13 mouse cellular contexts compared by ENCODE assay signal in the genomic region with DNA sequence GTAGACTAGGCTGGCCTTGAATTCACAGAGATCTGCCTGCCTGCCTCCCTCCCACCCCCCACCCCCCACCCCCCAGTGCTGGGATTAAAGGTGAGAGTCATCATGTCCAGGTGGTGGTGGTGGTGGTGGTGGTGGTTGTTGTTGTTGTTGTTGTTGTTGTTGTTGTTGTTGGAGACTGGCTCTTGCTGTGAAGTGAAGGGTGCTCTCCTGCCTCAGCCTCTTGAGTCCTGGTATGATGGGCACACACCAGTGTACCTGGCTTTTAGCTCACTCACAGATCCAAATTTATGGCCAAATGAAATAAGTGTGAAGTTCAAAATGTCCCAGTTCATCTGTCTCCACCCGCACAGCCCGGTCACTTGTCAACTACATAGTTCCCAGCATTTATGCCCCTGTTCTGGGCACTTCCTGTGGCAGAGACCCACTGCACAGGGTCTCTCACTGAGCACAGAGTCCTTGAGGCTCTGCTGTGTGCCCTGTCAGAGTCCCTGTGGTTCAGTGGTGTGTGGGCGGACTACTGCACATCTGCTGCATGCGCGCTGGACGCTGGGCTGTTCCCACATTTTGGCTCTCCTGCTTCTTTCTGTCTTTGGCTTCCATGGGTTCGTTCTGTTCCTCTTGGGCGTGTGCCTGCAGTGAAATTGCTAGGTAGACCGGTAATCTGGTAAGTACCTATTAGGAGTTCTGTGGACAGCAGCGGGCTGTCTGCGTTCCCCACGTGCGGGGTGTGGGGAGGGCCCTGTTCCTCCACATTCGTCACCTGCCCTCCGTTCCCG. TPM values are rescaled to one million over a fixed set of nuclear protein-coding genes. Genes with fewer than 3 reads are reported as not detected.
DNase-seq lines count a peak whose midpoint lies in the region; ATAC-seq and TF ChIP-seq lines count a peak whose summit lies in the region.
"Had no signal": no experiment of that assay in that cellular context is flagged by ENCODE, and none has a peak within 500 bp of the region (broad histone marks: within the 10 kb centered on the region; RNA-seq: fewer than 3 reads in every experiment).

No protein-coding gene starts in this region.

- no peak for TF ChIP-seq CTCF in kidney, adult 2 months (conservative IDR thresholded peaks at IDR 0.05; ENCODE audit: insufficient read depth, insufficient read length, low read depth, low read length)
- TF ChIP-seq CTCF in ES-Bruce4 (IDR thresholded peaks at IDR 0.05; ENCODE audit: low read depth, low read length): no peak

- H3K4me3 ChIP-seq in forebrain, embryonic 15.5 days: no peak overlapping the region
- no peak overlapping the region for H3K4me3 ChIP-seq in forebrain, embryonic 12.5 days (replicated peaks)
- no peak overlapping the region for H3K4me3 ChIP-seq in kidney, embryonic 16.5 days (ENCODE audit: low read length)
- no peak overlapping the region for H3K4me3 ChIP-seq in kidney, adult 2 months (ENCODE audit: insufficient read depth, low read depth, low read length)
- 0 out of 2 replicates have a peak overlapping the region, but pooled peaks have one; percentile 9 for H3K4me3 ChIP-seq in ES-Bruce4 (ENCODE audit: low read depth, low read length)
- H3K4me3 ChIP-seq in limb, embryonic 14.5 days (replicated peaks; ENCODE audit: low read length): no peak overlapping the region
- H3K4me3 ChIP-seq: liver, embryonic 15.5 days had no signal

- H3K9me3 ChIP-seq in forebrain, embryonic 15.5 days: no peaks in the 10 kb centered on the region
- no peaks in the 10 kb centered on the region for H3K9me3 ChIP-seq in forebrain, embryonic 12.5 days
- no peaks in the 10 kb centered on the region for H3K9me3 ChIP-seq in kidney, embryonic 16.5 days (ENCODE audit: low read length)
- H3K9me3 ChIP-seq in ES-Bruce4 (replicated peaks; ENCODE audit: control insufficient read depth, insufficient read depth, low read length, poor library complexity, severe bottlenecking): no peaks in the 10 kb centered on the region
- no peaks in the 10 kb centered on the region for H3K9me3 ChIP-seq in limb, embryonic 14.5 days (ENCODE audit: control insufficient read depth, low read length)
- H3K9me3 ChIP-seq: liver, embryonic 15.5 days had no signal

- no peak for ATAC-seq in forebrain, embryonic 15.5 days (replicated peaks)
- no peak for ATAC-seq in forebrain, embryonic 12.5 days (ENCODE audit: low FRiP score)
- ATAC-seq in kidney, embryonic 16.5 days (ENCODE audit: low FRiP score, low TSS enrichment): no peak
- no peak for ATAC-seq in limb, embryonic 14.5 days (ENCODE audit: low FRiP score, low read depth)

- no peak for DNase-seq in kidney, adult 2 months
- DNase-seq in limb, embryonic 14.5 days (ENCODE audit: low spot score): no peak
- DNase-seq in gastrocnemius, postnatal 4 days (ENCODE audit: low spot score in 2 of 2): no peak
- no peak for DNase-seq in adrenal gland, adult 18-20 months (ENCODE audit: low spot score in 2 of 2)

- TF ChIP-seq POLR2A in kidney, adult 2 months (IDR thresholded peaks at IDR 0.05; ENCODE audit: low read depth, low read length): no peak
- TF ChIP-seq POLR2A in ES-Bruce4 (IDR thresholded peaks at IDR 0.05; ENCODE audit: insufficient read depth, low read length): no peak
- no peak for TF ChIP-seq POLR2A in limb, embryonic 14.5 days (IDR thresholded peaks at IDR 0.05; ENCODE audit: borderline replicate concordance, extremely low read depth, insufficient read depth, insufficient read length)

- 89% methylated on average over 16 of the region's 16 CpGs for WGBS in forebrain, embryonic 15.5 days
- WGBS in forebrain, embryonic 12.5 days: 88% methylated on average over 16 of the region's 16 CpGs
- WGBS in kidney, embryonic 16.5 days: 82% methylated on average over 16 of the region's 16 CpGs
- 81% methylated on average over 16 of the region's 16 CpGs for WGBS in kidney, adult 2 months
- 82% methylated on average over 16 of the region's 16 CpGs for WGBS in limb, embryonic 14.5 days

- H3K4me1 ChIP-seq in forebrain, embryonic 15.5 days: peaks cover 33% of the 10 kb centered on the region
- peaks cover 40% of the 10 kb centered on the region for H3K4me1 ChIP-seq in forebrain, embryonic 12.5 days
- H3K4me1 ChIP-seq in kidney, embryonic 16.5 days (ENCODE audit: insufficient read depth, low read length): peaks cover 92% of the 10 kb centered on the region
- H3K4me1 ChIP-seq in kidney, adult 2 months (ENCODE audit: control insufficient read depth, insufficient read depth, low read length): peaks cover 56% of the 10 kb centered on the region
- H3K4me1 ChIP-seq in ES-Bruce4 (ENCODE audit: control insufficient read depth, insufficient read depth, low read length): no peaks in the 10 kb centered on the region
- peaks cover 30% of the 10 kb centered on the region for H3K4me1 ChIP-seq in limb, embryonic 14.5 days (ENCODE audit: control insufficient read depth, insufficient read depth, low read length)

- no peak overlapping the region for H3K9ac ChIP-seq in forebrain, embryonic 15.5 days (replicated peaks)
- no peak overlapping the region for H3K9ac ChIP-seq in forebrain, embryonic 12.5 days
- H3K9ac ChIP-seq in kidney, embryonic 16.5 days (replicated peaks; ENCODE audit: low read length): no peak overlapping the region
- no peak overlapping the region for H3K9ac ChIP-seq in ES-Bruce4 (ENCODE audit: low read depth, poor library complexity, severe bottlenecking)
- no peak overlapping the region for H3K9ac ChIP-seq in limb, embryonic 14.5 days (ENCODE audit: low read depth, low read length, severe bottlenecking)
- H3K9ac ChIP-seq: liver, embryonic 15.5 days had no signal

- no peak for TF ChIP-seq EP300 in ES-Bruce4 (IDR thresholded peaks at IDR 0.05; ENCODE audit: insufficient read depth, low read depth, low read length)

- H3K27ac ChIP-seq in forebrain, embryonic 15.5 days (replicated peaks): peak overlapping the region; percentile 72
- H3K27ac ChIP-seq in forebrain, embryonic 12.5 days: no peak overlapping the region
- peak overlapping the region; percentile 31; the same call in 1 of the 2 replicates for H3K27ac ChIP-seq in kidney, embryonic 16.5 days (ENCODE audit: low read length)
- no peak overlapping the region for H3K27ac ChIP-seq in kidney, adult 2 months (ENCODE audit: insufficient read depth, low read depth, low read length)
- H3K27ac ChIP-seq in ES-Bruce4 (ENCODE audit: insufficient read depth, low read length): no peak overlapping the region
- 0 out of 2 replicates have a peak overlapping the region, but pooled peaks have one; percentile 26 for H3K27ac ChIP-seq in limb, embryonic 14.5 days (replicated peaks; ENCODE audit: low read depth, low read length)

- H3K4me2 ChIP-seq in forebrain, embryonic 15.5 days (replicated peaks): no peak overlapping the region
- no peak overlapping the region for H3K4me2 ChIP-seq in forebrain, embryonic 12.5 days
- H3K4me2 ChIP-seq in kidney, embryonic 16.5 days (replicated peaks; ENCODE audit: low read depth, low read length): no peak overlapping the region
- no peak overlapping the region for H3K4me2 ChIP-seq in limb, embryonic 14.5 days (replicated peaks; ENCODE audit: low read depth, low read length, severe bottlenecking)

- H3K27me3 ChIP-seq in forebrain, embryonic 15.5 days: no peaks in the 10 kb centered on the region
- no peaks in the 10 kb centered on the region for H3K27me3 ChIP-seq in forebrain, embryonic 12.5 days
- no peaks in the 10 kb centered on the region for H3K27me3 ChIP-seq in kidney, embryonic 16.5 days (ENCODE audit: insufficient read depth, low read length)
- no peaks in the 10 kb centered on the region for H3K27me3 ChIP-seq in kidney, adult 2 months (replicated peaks; ENCODE audit: control insufficient read depth, insufficient read depth, low read length)
- H3K27me3 ChIP-seq in ES-Bruce4 (ENCODE audit: control insufficient read depth, insufficient read depth, low read length, poor library complexity, severe bottlenecking): no peaks in the 10 kb centered on the region
- H3K27me3 ChIP-seq in limb, embryonic 14.5 days (ENCODE audit: control insufficient read depth, insufficient read depth, low read length): no peaks in the 10 kb centered on the region
- H3K27me3 ChIP-seq: liver, embryonic 15.5 days had no signal

- H3K36me3 ChIP-seq in forebrain, embryonic 15.5 days: peaks cover 5% of the 10 kb centered on the region; the same call in 1 of the 2 replicates
- H3K36me3 ChIP-seq in forebrain, embryonic 12.5 days (replicated peaks): peaks cover 40% of the 10 kb centered on the region
- peaks cover 24% of the 10 kb centered on the region for H3K36me3 ChIP-seq in kidney, embryonic 16.5 days (ENCODE audit: insufficient read depth, low read length)
- H3K36me3 ChIP-seq in kidney, adult 2 months (ENCODE audit: control insufficient read depth, insufficient read depth, low read length): no peaks in the 10 kb centered on the region
- no peaks in the 10 kb centered on the region for H3K36me3 ChIP-seq in ES-Bruce4 (ENCODE audit: control insufficient read depth, insufficient read depth, low read length, poor library complexity, severe bottlenecking)
- peaks cover 55% of the 10 kb centered on the region for H3K36me3 ChIP-seq in limb, embryonic 14.5 days (ENCODE audit: control insufficient read depth, insufficient read depth, low read length)

RNA-seq across cellular contexts. Expression of gene Arid3a, which starts 8.1 kb away (rescaled TPM):
- 2.7 and 3.1 TPM in 2 replicates for polyA plus RNA-seq in forebrain, embryonic 15.5 days (2015; fragmentation: Nextera tagmentation; extraction: Ambion mirVana)
- polyA plus RNA-seq in forebrain, embryonic 12.5 days (2016; fragmentation: Nextera tagmentation; extraction: Ambion mirVana): 4.5 and 4.7 TPM in 2 replicates
- 5.5 and 9.2 TPM in 2 replicates for polyA plus RNA-seq in kidney, embryonic 16.5 days (2015; fragmentation: Nextera tagmentation; extraction: Ambion mirVana)
- polyA plus RNA-seq in kidney, adult 2 months (2012; rRNA removed): 6.7 and 8.1 TPM in 2 replicates
- polyA plus RNA-seq in ES-Bruce4 (2011; ENCODE audit: insufficient read depth, insufficient read length, low read depth, missing spikeins): 31.1 and 36.5 TPM in 2 replicates
- polyA plus RNA-seq in limb, embryonic 14.5 days (2012; rRNA removed): 8.6 and 12.6 TPM in 2 replicates
- 4.8 and 5.0 TPM in 2 replicates for polyA plus RNA-seq in limb, embryonic 14.5 days (2014; fragmentation: Nextera tagmentation; extraction: Ambion mirVana)
- 1 to 10 TPM; 4.5 to 4.9 TPM for total RNA-seq in gastrocnemius, postnatal 4 days (2021)
- total RNA-seq in adrenal gland, adult 18-20 months (2021): 1 to 10 TPM; 3.6 to 4.3 TPM

RNA-seq across cellular contexts. Expression of gene R3hdm4, which starts 14.0 kb away (rescaled TPM):
- 272 and 277 TPM in 2 replicates for polyA plus RNA-seq in forebrain, embryonic 15.5 days (2015; fragmentation: Nextera tagmentation; extraction: Ambion mirVana)
- polyA plus RNA-seq in forebrain, embryonic 12.5 days (2016; fragmentation: Nextera tagmentation; extraction: Ambion mirVana): 162 and 173 TPM in 2 replicates
- polyA plus RNA-seq in kidney, embryonic 16.5 days (2015; fragmentation: Nextera tagmentation; extraction: Ambion mirVana): 169 and 170 TPM in 2 replicates
- polyA plus RNA-seq in kidney, adult 2 months (2012; rRNA removed): 146 and 154 TPM in 2 replicates
- polyA plus RNA-seq in ES-Bruce4 (2011; ENCODE audit: insufficient read depth, insufficient read length, low read depth, missing spikeins): 49.4 and 56.5 TPM in 2 replicates
- polyA plus RNA-seq in limb, embryonic 14.5 days (2012; rRNA removed): 158 and 219 TPM in 2 replicates
- 141 and 152 TPM in 2 replicates for polyA plus RNA-seq in limb, embryonic 14.5 days (2014; fragmentation: Nextera tagmentation; extraction: Ambion mirVana)
- 100 to 1,000 TPM in 1 of 2 experiments, 10 to 100 TPM in 1; 97.9 to 102 TPM for total RNA-seq in gastrocnemius, postnatal 4 days (2021)
- 100 to 1,000 TPM in 1 of 2 experiments, 10 to 100 TPM in 1; 92.0 to 107 TPM for total RNA-seq in adrenal gland, adult 18-20 months (2021)

RNA-seq across cellular contexts. Expression of gene Kiss1r, which starts 18.2 kb away (rescaled TPM):
- 2.2 and 2.7 TPM in 2 replicates for polyA plus RNA-seq in forebrain, embryonic 15.5 days (2015; fragmentation: Nextera tagmentation; extraction: Ambion mirVana)
- 0.96 and 1.1 TPM in 2 replicates for polyA plus RNA-seq in forebrain, embryonic 12.5 days (2016; fragmentation: Nextera tagmentation; extraction: Ambion mirVana)
- 1.5 and 2.1 TPM in 2 replicates for polyA plus RNA-seq in kidney, embryonic 16.5 days (2015; fragmentation: Nextera tagmentation; extraction: Ambion mirVana)
- polyA plus RNA-seq in kidney, adult 2 months (2012; rRNA removed): 5.6 and 9.2 TPM in 2 replicates
- 0.25 and 1.2 TPM in 2 replicates for polyA plus RNA-seq in ES-Bruce4 (2011; ENCODE audit: insufficient read depth, insufficient read length, low read depth, missing spikeins)
- polyA plus RNA-seq in limb, embryonic 14.5 days (2012; rRNA removed): 2.5 and 2.8 TPM in 2 replicates
- polyA plus RNA-seq in limb, embryonic 14.5 days (2014; fragmentation: Nextera tagmentation; extraction: Ambion mirVana): 0.17 and 0.26 TPM in 2 replicates
- under 1 TPM; 0.41 to 0.56 TPM for total RNA-seq in gastrocnemius, postnatal 4 days (2021)
- 1 to 10 TPM; 1.0 to 2.2 TPM for total RNA-seq in adrenal gland, adult 18-20 months (2021)

RNA-seq across cellular contexts. Expression of gene Gm26602, which starts 24.3 kb away (rescaled TPM):
- polyA plus RNA-seq in forebrain, embryonic 15.5 days (2015; fragmentation: Nextera tagmentation; extraction: Ambion mirVana): 10.4 and 21.1 TPM in 2 replicates
- polyA plus RNA-seq in forebrain, embryonic 12.5 days (2016; fragmentation: Nextera tagmentation; extraction: Ambion mirVana): 35.1 and 53.2 TPM in 2 replicates
- polyA plus RNA-seq in kidney, embryonic 16.5 days (2015; fragmentation: Nextera tagmentation; extraction: Ambion mirVana): 9.2 TPM in 1 of 2 replicates, not detected in the other
- not detected in 2 replicates for polyA plus RNA-seq in kidney, adult 2 months (2012; rRNA removed)
- polyA plus RNA-seq in ES-Bruce4 (2011; ENCODE audit: insufficient read depth, insufficient read length, low read depth, missing spikeins): not detected in 2 replicates
- polyA plus RNA-seq in limb, embryonic 14.5 days (2012; rRNA removed): not detected in 2 replicates
- polyA plus RNA-seq in limb, embryonic 14.5 days (2014; fragmentation: Nextera tagmentation; extraction: Ambion mirVana): 6.6 TPM in 1 of 2 replicates, not detected in the other
- not detected for total RNA-seq in gastrocnemius, postnatal 4 days (2021)
- not detected for total RNA-seq in adrenal gland, adult 18-20 months (2021)
- total RNA-seq: adrenal gland, postnatal 36 days had no signal
- polyA plus RNA-seq: C2C12; cerebellum, adult 2 months; liver, embryonic 15.5 days; testis, adult 2 months had no signal

RNA-seq across cellular contexts. Expression of gene Wdr18, which starts 25.0 kb away (rescaled TPM):
- 89.2 and 94.3 TPM in 2 replicates for polyA plus RNA-seq in forebrain, embryonic 15.5 days (2015; fragmentation: Nextera tagmentation; extraction: Ambion mirVana)
- polyA plus RNA-seq in forebrain, embryonic 12.5 days (2016; fragmentation: Nextera tagmentation; extraction: Ambion mirVana): 94.4 and 96.0 TPM in 2 replicates
- polyA plus RNA-seq in kidney, embryonic 16.5 days (2015; fragmentation: Nextera tagmentation; extraction: Ambion mirVana): 101 and 113 TPM in 2 replicates
- 60.4 and 67.5 TPM in 2 replicates for polyA plus RNA-seq in kidney, adult 2 months (2012; rRNA removed)
- polyA plus RNA-seq in ES-Bruce4 (2011; ENCODE audit: insufficient read depth, insufficient read length, low read depth, missing spikeins): 47.6 and 55.3 TPM in 2 replicates
- polyA plus RNA-seq in limb, embryonic 14.5 days (2012; rRNA removed): 58.7 and 78.5 TPM in 2 replicates
- polyA plus RNA-seq in limb, embryonic 14.5 days (2014; fragmentation: Nextera tagmentation; extraction: Ambion mirVana): 99.8 and 106 TPM in 2 replicates
- total RNA-seq in gastrocnemius, postnatal 4 days (2021): 10 to 100 TPM; 27.7 to 28.3 TPM
- total RNA-seq in adrenal gland, adult 18-20 months (2021): 10 to 100 TPM; 37.2 to 40.1 TPM

Comparison
In these comparisons a context has a peak if more than half of its experiments do, and no peak if none do; other contexts are left out.
1. H3K27ac ChIP-seq: peak in forebrain, embryonic 15.5 days (single experiment), kidney, embryonic 16.5 days (single experiment) and limb, embryonic 14.5 days (single experiment); none in forebrain, embryonic 12.5 days (single experiment), kidney, adult 2 months (single experiment) and ES-Bruce4 (single experiment).